Mouse (Mus musculus) layer of hippocampus, postnatal 36 days (tissue): ENCODE measurements around the gene Gm9922. TPM values are rescaled to one million over a fixed set of nuclear protein-coding genes. Genes with fewer than 3 reads are reported as not detected.
A peak's percentile ranks its signal among the peaks of the same experiment; 100 is the strongest.

Experiments used
- DNase-seq, 2 experiments: peaks; one replicate each; pipeline ENCODE4 v3.0.0; 2022
- total RNA-seq, 2 experiments: library from RNA; stranded (reverse); gene quantifications; 2 replicates each; pipeline ENCODE4 v1.2.3; 2021

The Gm9922 gene
- total RNA-seq, result not detected

- DNase-seq, result peak; percentile 32 to 44
Measured at GRCm38 (mm10) chr14:101729237-101729971, at the start of gene Gm9922, which contains the start of gene Lmo7. Gene Gm9922 (minus strand): TSS chr14:101729814. Gene Lmo7 (plus strand): TSS chr14:101729957.

DNA sequence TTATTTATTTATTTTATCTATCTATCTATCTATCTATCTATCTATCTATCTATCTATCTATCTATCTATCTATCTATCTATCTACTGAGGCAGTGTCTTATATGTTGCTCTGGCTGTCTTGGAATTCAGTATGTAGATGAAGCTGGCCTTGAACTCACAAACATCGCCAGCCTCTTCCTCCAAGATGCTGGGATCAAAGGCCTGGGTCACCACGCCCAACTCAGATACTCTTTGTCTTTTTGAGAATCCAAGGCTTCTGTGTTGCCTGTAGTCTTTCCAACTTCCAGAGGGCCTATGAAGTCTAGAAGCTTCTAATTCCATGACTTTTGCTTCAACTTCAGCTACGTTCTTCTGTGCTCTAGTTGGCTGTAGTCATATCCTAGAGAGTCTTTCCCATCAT lies 48.8 kb upstream of the Gm9922 start:
- no peak for DNase-seq

GRCm38 (mm10) chr14:101777129-101777493 lies 47.5 kb upstream of the Gm9922 start:
- no peak for DNase-seq

DNA sequence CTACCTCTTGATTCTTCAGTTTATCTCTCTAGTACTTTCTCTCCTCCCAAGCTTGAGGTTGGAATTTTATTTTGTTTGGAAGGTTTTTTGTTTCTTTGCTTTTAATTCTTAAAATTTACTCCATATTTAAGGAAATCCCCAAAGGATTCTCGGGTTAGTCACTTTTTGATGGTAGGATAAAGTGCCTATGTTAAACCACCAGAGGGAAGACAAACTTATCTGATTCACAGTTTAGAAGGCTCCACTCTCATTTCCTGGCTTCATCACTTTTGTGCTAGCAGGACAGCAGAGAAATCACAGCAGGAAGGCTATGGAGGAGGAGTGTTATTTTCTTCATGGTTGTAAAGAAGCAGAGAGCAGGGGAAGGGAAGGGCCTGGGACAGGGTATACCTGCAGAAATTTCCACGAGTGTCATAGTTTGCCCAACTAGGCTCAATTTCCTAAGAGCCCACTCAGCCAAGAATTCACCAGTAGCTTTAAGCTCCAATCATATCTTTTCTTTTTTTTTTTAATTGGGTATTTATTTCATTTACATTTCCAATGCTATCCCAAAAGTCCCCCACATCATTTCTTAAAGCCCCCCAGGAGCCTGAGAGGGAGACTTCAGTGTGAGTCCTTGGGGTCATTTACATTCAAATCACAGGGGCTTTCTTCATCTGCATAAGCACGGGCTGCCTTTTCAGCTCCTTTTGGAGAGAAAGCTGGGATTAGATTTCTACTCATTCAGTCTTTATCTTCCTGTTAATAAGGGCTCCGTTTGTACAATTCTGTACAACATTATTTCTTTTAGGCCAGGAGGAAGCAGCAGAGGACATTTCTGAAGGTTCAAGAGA lies 46.9 kb upstream of the Gm9922 start:
- no peak for DNase-seq

GRCm38 (mm10) chr14:101774631-101775030 lies 45.0 kb upstream of the Gm9922 start:
- DNase-seq, result no peak

- DNase-seq, result no peak
Measured at GRCm38 (mm10) chr14:101771756-101772155, 42.1 kb upstream of the Gm9922 start.

GRCm38 (mm10) chr14:101771336-101771735 lies 41.7 kb upstream of the Gm9922 start:
- DNase-seq, result no peak

DNA sequence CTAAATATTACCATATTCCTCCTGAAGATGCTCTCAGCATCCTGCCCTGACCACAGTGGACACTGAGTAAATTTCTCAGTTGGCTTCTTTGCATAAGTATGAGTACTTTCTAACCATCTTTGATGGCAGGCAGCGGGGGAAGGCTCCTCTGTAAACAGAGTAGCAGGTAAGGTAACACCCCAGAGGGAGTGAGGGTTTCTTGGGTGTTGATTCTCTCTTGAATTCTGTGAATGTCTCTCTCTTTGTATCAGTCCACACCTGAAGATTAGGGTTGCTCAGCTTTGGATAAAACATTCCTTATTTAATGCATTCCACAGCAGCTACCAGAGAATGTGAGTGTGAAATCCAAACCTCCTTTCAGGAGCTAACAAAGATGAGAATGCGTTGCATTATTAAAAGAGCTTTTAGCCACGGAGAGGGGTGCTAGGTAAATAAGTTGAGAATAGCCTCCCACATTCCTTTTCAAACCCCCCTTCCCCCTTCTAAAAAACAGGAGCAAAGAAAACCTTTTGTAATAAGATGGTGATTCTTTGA lies 34.2 kb upstream of the Gm9922 start:
- DNase-seq, result no peak

GRCm38 (mm10) chr14:101762267-101762666 lies 32.7 kb upstream of the Gm9922 start:
- DNase-seq, result no peak

GRCm38 (mm10) chr14:101755425-101755824 lies 25.8 kb upstream of the Gm9922 start:
- no peak for DNase-seq

GRCm38 (mm10) chr14:101750910-101751309 lies 21.3 kb upstream of the Gm9922 start:
- no peak for DNase-seq

DNA sequence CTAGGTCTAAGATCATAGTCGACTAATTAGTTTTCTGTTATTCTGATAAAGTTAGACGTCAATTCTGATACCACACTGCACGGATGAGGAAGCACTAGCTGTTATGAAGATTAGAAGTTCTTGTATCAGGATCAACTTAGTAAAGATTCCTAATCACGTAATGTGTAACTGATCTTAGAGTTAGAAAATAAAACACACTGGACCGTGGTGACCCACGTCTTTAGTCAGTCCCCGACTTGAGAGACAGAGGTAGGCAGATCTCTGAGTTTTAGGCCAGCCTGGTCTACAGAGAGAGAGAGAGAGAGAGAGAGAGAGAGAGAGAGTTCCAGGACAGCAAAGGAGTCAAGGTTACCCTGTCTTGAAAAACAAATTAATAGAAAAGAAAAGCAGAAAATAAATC lies 18.8 kb upstream of the Gm9922 start:
- no peak for DNase-seq

DNA sequence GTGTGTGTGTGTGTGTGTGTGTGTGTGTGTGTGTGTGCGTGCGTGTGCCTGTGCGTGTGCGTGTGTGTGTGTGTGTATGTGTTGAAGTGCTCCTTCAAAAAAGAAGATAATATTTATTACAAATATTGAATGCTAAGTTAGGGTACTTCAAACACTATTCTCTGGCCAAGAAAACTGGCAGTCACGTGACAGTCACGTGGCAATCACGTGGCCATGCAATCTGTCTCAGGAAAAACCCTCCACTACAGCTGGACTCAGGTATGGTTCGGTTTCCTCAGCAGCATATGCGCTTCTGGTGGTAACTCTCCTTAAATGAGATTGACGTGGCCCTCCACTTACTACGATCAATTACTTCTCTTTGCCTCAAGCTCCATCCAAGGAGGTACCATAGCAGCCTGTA lies 18.2 kb upstream of the Gm9922 start:
- DNase-seq, result no peak

GRCm38 (mm10) chr14:101746635-101747034 lies 17.0 kb upstream of the Gm9922 start:
- no peak for DNase-seq

DNA sequence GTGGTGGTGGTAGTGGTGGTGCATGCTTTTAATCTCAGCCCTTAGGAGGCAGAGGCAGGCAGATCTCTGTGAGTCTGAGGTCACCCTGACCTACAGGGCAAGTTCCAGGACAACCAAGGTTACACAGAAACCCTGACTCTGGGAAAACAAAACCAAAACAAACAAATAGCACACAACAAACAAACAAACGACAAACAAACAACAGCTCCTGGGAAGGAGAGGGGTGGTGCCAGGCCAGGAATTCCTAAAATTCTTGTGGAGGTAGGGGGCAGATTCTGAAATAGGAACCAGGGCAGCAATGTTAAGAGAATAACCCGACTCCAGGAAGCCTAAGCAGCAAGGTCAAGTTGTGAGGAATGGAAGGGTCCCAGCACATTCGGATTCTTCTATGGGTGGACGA lies 7.9 kb upstream of the Gm9922 start:
- DNase-seq, result no peak

GRCm38 (mm10) chr14:101733542-101734303 lies 4.1 kb upstream of the Gm9922 start:
- no peak for DNase-seq

DNA sequence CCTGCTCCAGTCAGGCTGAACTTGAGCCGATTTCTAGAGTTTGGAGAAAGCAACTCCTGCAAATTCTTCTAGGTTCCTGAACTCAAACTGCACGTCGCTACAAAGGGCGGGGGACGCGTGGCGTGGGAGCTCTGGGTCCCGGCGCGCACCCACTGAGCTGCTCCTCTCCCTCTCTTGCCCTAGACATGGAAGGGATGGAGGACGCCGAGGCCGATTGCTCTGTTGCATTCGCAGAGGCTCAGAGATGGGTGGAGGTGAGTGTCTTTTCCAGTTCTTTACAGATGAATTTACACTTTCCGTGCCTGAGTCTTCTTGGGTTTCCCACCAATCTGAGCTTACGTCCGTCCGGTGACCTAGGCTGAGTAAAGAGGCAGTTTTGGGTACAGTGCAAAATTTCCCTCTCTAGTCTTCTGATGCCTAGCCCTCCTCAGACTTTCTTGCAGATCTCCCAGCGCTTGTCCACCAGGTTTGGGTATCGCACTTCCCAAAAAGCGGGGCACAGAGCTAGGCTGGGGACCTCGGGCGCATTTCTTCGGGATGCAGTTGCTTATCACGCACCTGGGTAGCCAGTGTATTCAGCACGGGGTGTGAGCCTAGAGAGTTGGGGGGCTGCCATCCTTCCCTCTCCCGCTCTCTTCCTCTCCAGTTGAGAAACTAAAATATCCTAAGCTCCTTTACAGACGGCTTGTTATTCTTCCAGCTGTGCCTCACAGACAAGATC lies 518 bp upstream of the Gm9922 start:
- no peak for DNase-seq

DNA sequence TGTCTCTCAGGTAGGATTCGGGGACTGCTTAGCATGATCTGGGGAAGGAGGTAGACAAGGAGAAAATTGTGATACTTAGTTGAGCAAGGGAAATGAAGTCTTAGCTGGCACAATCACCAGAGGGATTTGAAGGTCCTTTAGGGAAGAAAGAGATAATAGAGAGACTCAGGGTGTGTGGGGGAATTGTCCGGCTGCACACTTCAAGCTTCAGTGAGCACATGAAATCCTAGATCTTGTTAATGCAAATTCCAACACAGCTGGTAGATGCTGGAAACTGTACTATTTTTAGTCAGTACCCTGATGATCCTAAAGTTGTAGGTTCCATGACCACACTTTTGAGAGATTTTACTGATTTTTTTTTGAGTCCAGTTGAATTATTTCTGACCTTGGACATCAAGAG lies 15.2 kb downstream of the Gm9922 start:
- DNase-seq, result no peak

DNA sequence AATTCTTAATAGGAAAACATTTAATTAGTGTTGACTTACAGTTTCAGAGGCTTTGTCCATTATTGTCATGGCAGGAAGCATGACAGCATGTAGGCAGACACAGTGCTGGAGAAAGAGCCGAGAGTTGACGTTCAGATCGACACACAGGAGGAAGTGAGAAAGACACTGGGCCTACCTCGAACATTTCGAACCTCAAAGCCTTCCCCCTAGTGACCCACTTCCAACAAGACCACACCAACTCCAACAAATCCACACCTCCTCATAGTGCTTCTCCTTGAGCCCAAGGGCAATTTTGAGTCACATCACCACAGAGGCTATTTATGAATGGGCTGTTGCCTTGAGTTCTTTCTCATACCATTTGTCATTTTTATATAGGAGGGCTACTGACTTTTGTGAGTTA lies 22.5 kb downstream of the Gm9922 start:
- no peak for DNase-seq

- no peak for DNase-seq
Measured at GRCm38 (mm10) chr14:101704479-101704878, 25.1 kb downstream of the Gm9922 start.

- DNase-seq, result no peak
Measured at GRCm38 (mm10) chr14:101688406-101688805, 41.2 kb downstream of the Gm9922 start.

DNA sequence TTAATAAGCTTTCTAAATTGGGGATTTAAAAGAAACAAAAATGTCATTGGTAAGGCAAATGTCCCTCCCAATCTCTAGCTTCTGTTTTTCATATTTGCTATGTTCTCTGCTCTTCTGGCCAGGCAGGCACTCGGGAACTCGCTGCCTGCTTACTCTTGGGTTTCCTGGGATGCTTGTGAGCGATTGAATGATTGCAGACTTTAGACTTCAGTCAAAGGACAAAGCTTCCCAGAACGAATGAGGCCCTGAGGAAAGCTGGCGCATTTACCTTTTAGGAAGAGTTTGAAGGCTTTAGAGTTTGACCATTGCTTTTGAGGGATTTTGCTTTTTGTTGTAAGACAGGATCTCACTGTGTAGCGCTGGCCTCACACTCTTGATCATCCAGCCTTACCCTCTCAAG lies 41.9 kb downstream of the Gm9922 start:
- no peak for DNase-seq
